Mouse (Mus musculus): ENCODE results near the gene C1qtnf2. TPM values are rescaled to one million over a fixed set of nuclear protein-coding genes. Genes with fewer than 3 reads are reported as not detected.

C1qtnf2 gene
- total RNA-seq, 2 experiments from 2014 or later: 1.6 to 1.8 TPM

DNA sequence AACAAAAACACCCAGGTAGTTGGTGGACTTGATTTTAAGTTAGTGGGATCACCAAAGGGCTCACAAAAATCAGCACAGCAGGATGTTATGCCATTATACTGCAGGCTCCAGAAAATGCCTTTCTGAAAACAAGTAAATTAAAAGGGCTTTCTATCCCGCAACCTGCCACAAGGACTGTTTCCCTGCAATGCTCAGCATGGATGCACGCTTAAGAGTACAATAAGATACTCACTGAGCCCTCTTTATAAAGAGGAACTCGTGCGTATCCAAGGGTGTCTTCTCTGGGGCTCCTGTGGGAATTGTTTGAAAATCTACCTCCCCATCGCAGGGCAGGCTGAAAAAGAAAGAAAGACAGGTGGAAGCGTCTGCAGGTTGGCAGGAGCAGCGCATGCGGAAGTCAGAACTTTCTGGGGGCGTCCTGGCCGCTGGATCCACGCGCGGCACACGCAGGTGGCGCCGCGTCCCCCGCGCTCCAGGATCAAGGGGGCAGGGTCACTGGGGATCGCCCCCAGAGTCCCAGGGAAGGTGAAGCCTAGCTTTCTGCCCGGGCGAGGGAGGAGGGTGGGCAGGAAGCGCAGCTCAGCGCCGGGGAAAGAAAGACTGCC, 54.1 kb downstream of the C1qtnf2 start:
- intact Hi-C loops (cut with DNase I): no loop called here
- peak; percentile 15 to 41 for DNase-seq (ENCODE audit: low spot score in 2 of 2)

- DNase-seq (ENCODE audit: low spot score in 2 of 2): peak; percentile 55 to 62
- intact Hi-C loops (cut with DNase I): no loop called here
Measured at GRCm38 (mm10) chr11:43528683-43529499, 54.8 kb downstream of the C1qtnf2 start, which contains the start of gene Ccnjl. Gene Ccnjl (plus strand): TSS chr11:43528784.

DNA sequence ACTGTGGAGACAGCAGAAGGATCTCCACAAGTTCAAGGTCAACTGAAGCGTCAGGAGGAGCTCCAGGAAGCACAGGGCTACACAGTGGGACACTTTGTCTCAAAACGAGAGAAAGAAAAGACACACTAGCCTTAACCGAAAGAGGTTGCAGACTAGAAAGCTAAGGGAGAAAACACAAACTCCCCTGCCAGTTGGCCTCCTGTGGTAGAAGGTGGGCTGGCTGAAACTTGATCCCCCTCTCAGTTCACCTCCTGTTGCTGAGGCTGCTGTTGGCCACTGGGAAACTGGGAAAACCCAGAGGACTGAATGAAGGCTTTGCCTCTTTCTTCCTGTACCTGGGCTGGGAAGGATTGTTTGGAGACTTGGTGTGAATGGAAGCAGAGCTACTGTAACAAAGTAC, 56.0 kb downstream of the C1qtnf2 start:
- no peak for DNase-seq (ENCODE audit: low spot score in 2 of 2)
- intact Hi-C loops (cut with DNase I): no loop called here

- DNase-seq (ENCODE audit: low spot score in 2 of 2): peak in 1 of 2 experiments; percentile 17
- intact Hi-C loops (cut with DNase I): no loop called here
Measured at GRCm38 (mm10) chr11:43531619-43532018, 57.5 kb downstream of the C1qtnf2 start.

DNA sequence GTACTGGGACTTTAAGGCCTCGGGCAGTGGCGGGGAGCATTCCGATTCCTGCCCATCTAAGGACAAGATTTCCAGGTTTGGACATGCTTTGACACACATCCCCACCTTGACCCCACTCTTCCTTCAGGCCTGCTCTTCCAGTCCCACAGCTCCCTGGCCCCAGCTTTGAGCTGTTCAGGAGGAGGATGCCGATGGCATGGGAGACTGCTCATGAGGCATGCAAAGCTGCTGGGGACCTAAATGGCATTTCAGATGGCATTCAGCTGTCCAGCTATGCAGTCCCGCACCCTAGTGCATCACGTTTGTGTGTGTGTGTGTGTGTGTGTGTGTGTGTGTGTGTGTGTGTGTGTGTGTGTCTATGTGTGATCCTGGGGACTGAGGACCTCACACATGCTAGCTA, 63.0 kb downstream of the C1qtnf2 start:
- intact Hi-C loops (cut with DNase I): no loop called here
- DNase-seq (ENCODE audit: low spot score in 2 of 2): no peak

GRCm38 (mm10) chr11:43539863-43540262, 65.8 kb downstream of the C1qtnf2 start:
- intact Hi-C loops (cut with DNase I): no loop called here
- DNase-seq (ENCODE audit: low spot score in 2 of 2): no peak

Other genes starting within 250 kb of the C1qtnf2 start
- gene Pttg1, start 48.0 kb upstream of the C1qtnf2 start, total RNA-seq (2021): 10 to 100 TPM; 25.5 to 27.4 TPM
- 10 to 100 TPM; 54.8 to 55.7 TPM for gene Slu7, start 40.5 kb upstream of the C1qtnf2 start, total RNA-seq (2021)
- gene Ccnjl, start 54.5 kb downstream of the C1qtnf2 start, total RNA-seq (2021): 1 to 10 TPM; 3.7 to 3.8 TPM
- gene 4933415A04Rik, start 112.8 kb downstream of the C1qtnf2 start, total RNA-seq (2021): 1 to 10 TPM in 1 of 2 experiments, under 1 TPM in 1; 0.69 to 1.1 TPM
- not detected for gene Fabp6, start 127.3 kb downstream of the C1qtnf2 start, total RNA-seq (2021)
- gene Pwwp2a, start 207.7 kb downstream of the C1qtnf2 start, total RNA-seq (2021): 10 to 100 TPM; 53.8 to 61.9 TPM

Data from left cerebral cortex, postnatal 25 days (tissue).